Mouse (Mus musculus): ENCODE data around the gene Sag.

GRCm38 (mm10) chr1:87812061-87812460 is 8.6 kb downstream of the Sag start:
- TF ChIP-seq CTCF (IDR thresholded peaks at IDR 0.05; ENCODE audit: low read depth), result no peak
- no peak for TF ChIP-seq EP300 (IDR thresholded peaks at IDR 0.05; ENCODE audit: low read depth)
